Mouse (Mus musculus) ovary, postnatal 10 days (tissue): ENCODE measurements around the gene Gpx2.
"Not testable (repeated sequence)": the region's sequence is repeated elsewhere in the genome, so short reads cannot be mapped to it uniquely, and the experiment has no call there.

Source experiments
- DNase-seq: peaks from one replicate; pipeline ENCODE4 v3.0.0; 2022; ENCODE audit warnings: low spot score

Gene Gpx2

GRCm38 (mm10) chr12:76803700-76804252 is 8.4 kb upstream of the Gpx2 start:
- no peak for DNase-seq

GRCm38 (mm10) chr12:76803028-76803427 is 7.7 kb upstream of the Gpx2 start:
- no peak for DNase-seq

GRCm38 (mm10) chr12:76798008-76798720 is 2.8 kb upstream of the Gpx2 start:
- DNase-seq: no peak

GRCm38 (mm10) chr12:76796938-76797539 is 1.7 kb upstream of the Gpx2 start:
- no peak for DNase-seq

- not testable (repeated sequence) for DNase-seq
Observed at GRCm38 (mm10) chr12:76792540-76792939, 2.8 kb downstream of the Gpx2 start.

GRCm38 (mm10) chr12:76790446-76791084 is 4.8 kb downstream of the Gpx2 start:
- DNase-seq: no peak

GRCm38 (mm10) chr12:76784056-76784619 is 11.2 kb downstream of the Gpx2 start:
- DNase-seq: no peak

GRCm38 (mm10) chr12:76780639-76781468 is 14.5 kb downstream of the Gpx2 start:
- DNase-seq: no peak

- DNase-seq: no peak
Observed at GRCm38 (mm10) chr12:76779951-76780350, 15.4 kb downstream of the Gpx2 start.

- DNase-seq: no peak
Observed at GRCm38 (mm10) chr12:76778305-76779083, 16.9 kb downstream of the Gpx2 start.

GRCm38 (mm10) chr12:76777845-76778244 is 17.5 kb downstream of the Gpx2 start:
- DNase-seq: no peak

- DNase-seq: no peak
Observed at GRCm38 (mm10) chr12:76776898-76777297, 18.5 kb downstream of the Gpx2 start.

- no peak for DNase-seq
Observed at GRCm38 (mm10) chr12:76775132-76775531, 20.2 kb downstream of the Gpx2 start.

- no peak for DNase-seq
Observed at GRCm38 (mm10) chr12:76774652-76775051, 20.7 kb downstream of the Gpx2 start.

- DNase-seq: no peak
Observed at GRCm38 (mm10) chr12:76771540-76771939, 23.8 kb downstream of the Gpx2 start.

GRCm38 (mm10) chr12:76770841-76771500 is 24.4 kb downstream of the Gpx2 start:
- no peak for DNase-seq

- DNase-seq: no peak
Observed at GRCm38 (mm10) chr12:76765901-76766630, 29.3 kb downstream of the Gpx2 start.

- DNase-seq: peak; percentile 72
Observed at GRCm38 (mm10) chr12:76765354-76765851, 30.0 kb downstream of the Gpx2 start, which contains the start of the genes Churc1 and Fntb. TSS of gene Churc1 (plus strand) at chr12:76765538. TSS of gene Fntb (plus strand) at chr12:76765589.

GRCm38 (mm10) chr12:76752652-76753318 is 42.6 kb downstream of the Gpx2 start:
- no peak for DNase-seq
